Comparison of ENCODE assay signal across 21 mouse cellular contexts in the genomic region with DNA sequence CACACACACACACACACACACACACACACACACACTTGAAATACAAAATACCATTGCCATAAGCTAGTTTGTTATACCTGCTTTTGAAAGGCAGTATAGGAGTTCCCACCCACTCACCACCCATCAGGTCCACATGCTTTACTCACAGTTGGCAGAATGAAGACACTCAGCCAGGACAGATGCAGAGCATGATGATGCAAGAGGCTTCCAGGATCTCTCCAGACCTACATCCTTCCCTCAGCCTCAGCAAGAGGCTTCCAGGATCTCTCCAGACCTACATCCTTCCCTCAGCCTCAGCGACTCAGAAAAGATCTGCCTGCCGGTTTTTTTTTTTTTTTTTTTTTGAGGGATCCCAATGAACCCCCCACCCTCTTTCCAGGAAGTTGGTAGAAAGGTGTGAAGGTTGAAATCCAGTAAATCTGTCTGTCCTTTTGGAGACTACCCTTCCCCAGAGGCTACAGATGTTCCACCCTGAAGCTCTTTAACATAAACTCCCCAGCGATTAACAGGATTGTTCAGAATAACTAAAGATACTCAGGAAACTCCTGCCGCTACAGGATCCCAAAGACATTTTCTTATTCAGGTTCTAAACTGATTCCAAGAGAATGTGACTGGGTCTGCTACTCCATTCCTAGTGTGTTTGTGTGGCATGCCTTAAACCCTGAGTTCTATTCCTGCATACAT. TPM values are rescaled to one million over a fixed set of nuclear protein-coding genes. Genes with fewer than 3 reads are reported as not detected.
DNase-seq lines count a peak whose midpoint lies in the region; TF ChIP-seq lines count a peak whose summit lies in the region.
"Had no signal": no experiment of that assay in that cellular context is flagged by ENCODE, and none has a peak within 500 bp of the region (broad histone marks: within the 10 kb centered on the region; RNA-seq: fewer than 3 reads in every experiment).

No protein-coding gene starts in this region.

- H3K27ac ChIP-seq in CH12.LX (ENCODE audit: insufficient read depth, low read depth): no peak overlapping the region
- H3K27ac ChIP-seq: embryonic facial prominence, embryonic 10.5 days; forebrain, embryonic 10.5 days; heart, embryonic 10.5 days; hindbrain, embryonic 12.5 days had no signal

- H3K4me3 ChIP-seq in CH12.LX (replicated peaks in 1 of 3; ENCODE audit: low read depth in 2 of 3, low read length in 2 of 3, poor library complexity in 1 of 3): no peak overlapping the region
- no peak overlapping the region for H3K4me3 ChIP-seq in myocyte
- H3K4me3 ChIP-seq: embryonic facial prominence, embryonic 10.5 days; forebrain, embryonic 10.5 days; heart, embryonic 10.5 days; hindbrain, embryonic 12.5 days had no signal

- H3K27me3 ChIP-seq in CH12.LX (replicated peaks) (no peaks in the 10 kb centered on the region), myocyte (ENCODE audit: control insufficient read depth, insufficient read depth, insufficient read length) (no peaks in the 10 kb centered on the region)
- H3K27me3 ChIP-seq: hindbrain, embryonic 12.5 days had no signal

- TF ChIP-seq EP300 in CH12.LX (IDR thresholded peaks at IDR 0.05; ENCODE audit: low read length): no peak

- no peak overlapping the region for H3ac ChIP-seq in myocyte (ENCODE audit: control insufficient read depth, insufficient read length)

- H3K4me2 ChIP-seq in CH12.LX (ENCODE audit: insufficient read depth, low read depth, poor library complexity, severe bottlenecking): no peak overlapping the region
- H3K4me2 ChIP-seq in myocyte (ENCODE audit: low read depth): no peak overlapping the region
- H3K4me2 ChIP-seq: hindbrain, embryonic 12.5 days had no signal

- H3K79me2 ChIP-seq in CH12.LX (replicated peaks; ENCODE audit: control insufficient read depth, extremely low read depth, insufficient read depth, poor library complexity, severe bottlenecking) (no peaks in the 10 kb centered on the region), myocyte (ENCODE audit: control insufficient read depth, insufficient read depth) (no peaks in the 10 kb centered on the region)

- DNase-seq in CH12.LX (ENCODE audit: extremely low read depth): no peak
- DNase-seq in ES-CJ7 (ENCODE audit: low read depth, low spot score): peak; percentile 97
- DNase-seq in ZHBTc4 (ENCODE audit: low read depth, low spot score): peak; percentile 91
- DNase-seq in left cerebral cortex, adult 18-20 months (ENCODE audit: low spot score in 2 of 2): no peak
- DNase-seq in layer of hippocampus, adult 11-12 months (ENCODE audit: low spot score): no peak
- no peak for DNase-seq in lung, postnatal 10 days
- DNase-seq: adrenal gland, adult 2 months; adrenal gland, postnatal 25 days; cerebellum, adult 2 months; cerebellum, postnatal 10 days; gastrocnemius, postnatal 14 days; heart, adult 11 months; heart, postnatal 10 days; heart, postnatal 4 days; kidney, adult 11 months had no signal

- TF ChIP-seq CTCF in CH12.LX (conservative IDR thresholded peaks at IDR 0.05 in 1 of 2, IDR thresholded peaks at IDR 0.05 in 1 of 2; ENCODE audit: low read depth in 2 of 2, low read length in 2 of 2): no peak

- no peaks in the 10 kb centered on the region for H3K36me3 ChIP-seq in CH12.LX (replicated peaks in 1 of 2; ENCODE audit: control insufficient read depth in 1 of 2, insufficient read depth in 1 of 2, low read length in 1 of 2)
- H3K36me3 ChIP-seq in myocyte (ENCODE audit: control insufficient read depth, insufficient read depth): no peaks in the 10 kb centered on the region
- H3K36me3 ChIP-seq: embryonic facial prominence, embryonic 10.5 days; forebrain, embryonic 10.5 days; G1E; heart, embryonic 10.5 days; hindbrain, embryonic 12.5 days had no signal

- no peak for TF ChIP-seq RAD21 in CH12.LX (IDR thresholded peaks at IDR 0.05; ENCODE audit: low read depth, low read length)

- peaks cover 12 to 34% of the 10 kb centered on the region in 2 experiments for H3K4me1 ChIP-seq in CH12.LX (ENCODE audit: control insufficient read depth in 1 of 2, insufficient read depth in 2 of 2)
- H3K4me1 ChIP-seq: embryonic facial prominence, embryonic 10.5 days; forebrain, embryonic 10.5 days; heart, embryonic 10.5 days; hindbrain, embryonic 12.5 days had no signal

- H3K9ac ChIP-seq in CH12.LX (ENCODE audit: insufficient read depth, low read depth): no peak overlapping the region
- H3K9ac ChIP-seq: hindbrain, embryonic 12.5 days had no signal

- in situ Hi-C loops in CH12.LX (cut with MboI; ENCODE audit: low pct_ligation_motif_present, low pct_unique_long_range_greater_than_20kb, low sequenced_read_pairs): no loop called here

- no peaks in the 10 kb centered on the region for H3K9me3 ChIP-seq in CH12.LX (replicated peaks; ENCODE audit: low read length)
- H3K9me3 ChIP-seq: embryonic facial prominence, embryonic 10.5 days; forebrain, embryonic 10.5 days; G1E; heart, embryonic 10.5 days; hindbrain, embryonic 12.5 days had no signal

- dilution Hi-C loops in CH12.LX (cut with MboI; ENCODE audit: extremely low pct_ligation_motif_present, extremely low pct_unique_long_range_greater_than_20kb, low sequenced_read_pairs): no loop called here

- TF ChIP-seq POLR2A in CH12.LX (IDR thresholded peaks at IDR 0.05; ENCODE audit: low read depth, low read length) (no peak), myocyte (IDR thresholded peaks at IDR 0.05; ENCODE audit: insufficient read length, low read depth) (no peak)

TF ChIP-seq in CH12.LX, 34 proteins besides CTCF, POLR2A, EP300 and RAD21:
- TF ChIP-seq ZNF384 (IDR thresholded peaks at IDR 0.05; ENCODE audit: low read depth, low read length): peak; percentile 66; the same call in 1 of the 2 replicates
- no peak for TF ChIP-seq SMC3 (IDR thresholded peaks at IDR 0.05; ENCODE audit: low read depth, low read length)
TF ChIP-seq in CH12.LX: peak in this region for 1.

TF ChIP-seq in myocyte, 11 proteins besides CTCF, POLR2A, EP300 and RAD21:
- no peak for TF ChIP-seq TCF12 (IDR thresholded peaks at IDR 0.05; ENCODE audit: insufficient read depth, poor library complexity, severe bottlenecking)
- TF ChIP-seq CEBPB (IDR thresholded peaks at IDR 0.05; ENCODE audit: insufficient read depth, poor library complexity, severe bottlenecking): peak; percentile 78
TF ChIP-seq in myocyte: peak in this region for 1.

RNA-seq across cellular contexts. Expression of a gene that starts 16.1 kb away (rescaled TPM):
- total RNA-seq in CH12.LX (2012; rRNA removed) (0.50 and 0.55 TPM in 2 replicates), CH12.LX (2014; rRNA removed) (0.23 and 0.31 TPM in 2 replicates)
- polyA plus RNA-seq in CH12.LX (2012; ENCODE audit: insufficient read length, low read depth) (0.34 and 0.60 TPM in 2 replicates), myocyte (2012; fragmentation: generic; extraction: Trizol) (0.48 TPM)
- 10 to 100 TPM; 12.1 to 12.6 TPM for total RNA-seq in left cerebral cortex, adult 18-20 months (2021)
- polyA plus RNA-seq: G1E had no signal

RNA-seq across cellular contexts. Expression of a gene that starts 27.7 kb away (rescaled TPM):
- total RNA-seq in CH12.LX (2012; rRNA removed): 9.8 and 12.0 TPM in 2 replicates
- total RNA-seq in CH12.LX (2014; rRNA removed): 27.0 TPM in 2 replicates
- 12.1 and 16.8 TPM in 2 replicates for polyA plus RNA-seq in CH12.LX (2012; ENCODE audit: insufficient read length, low read depth)
- polyA plus RNA-seq in myocyte (2012; fragmentation: generic; extraction: Trizol): 5.8 TPM
- 10 to 100 TPM; 38.5 to 41.5 TPM for total RNA-seq in left cerebral cortex, adult 18-20 months (2021)

RNA-seq across cellular contexts. Expression of a gene that starts 54.1 kb away (rescaled TPM):
- 31.7 and 38.6 TPM in 2 replicates for total RNA-seq in CH12.LX (2012; rRNA removed)
- total RNA-seq in CH12.LX (2014; rRNA removed): 38.6 and 41.2 TPM in 2 replicates
- polyA plus RNA-seq in CH12.LX (2012; ENCODE audit: insufficient read length, low read depth): 33.1 and 33.4 TPM in 2 replicates
- 0.77 TPM for polyA plus RNA-seq in myocyte (2012; fragmentation: generic; extraction: Trizol)
- 1 to 10 TPM in 1 of 2 experiments, under 1 TPM in 1; 0.98 to 1.2 TPM for total RNA-seq in left cerebral cortex, adult 18-20 months (2021)

Comparison
In these comparisons a context has a peak if more than half of its experiments do, and no peak if none do; other contexts are left out.
1. DNase-seq: peak in ES-CJ7 (single experiment) and ZHBTc4 (single experiment); none in CH12.LX (single experiment), left cerebral cortex, adult 18-20 months (0 of 2), layer of hippocampus, adult 11-12 months (single experiment) and lung, postnatal 10 days (single experiment).
2. RNA of a gene that starts 16.1 kb away (total RNA-seq): 12.1 to 12.6 TPM in left cerebral cortex, adult 18-20 months; 0.23 to 0.55 TPM in CH12.LX; every median in the first group is over 4 times any median in the second.
3. RNA of a gene that starts 54.1 kb away (total RNA-seq): 31.7 to 41.2 TPM in CH12.LX; 0.98 to 1.2 TPM in left cerebral cortex, adult 18-20 months; every median in the first group is over 10 times any median in the second.